Mouse (Mus musculus): ENCODE results near the gene Knstrn.

DNA sequence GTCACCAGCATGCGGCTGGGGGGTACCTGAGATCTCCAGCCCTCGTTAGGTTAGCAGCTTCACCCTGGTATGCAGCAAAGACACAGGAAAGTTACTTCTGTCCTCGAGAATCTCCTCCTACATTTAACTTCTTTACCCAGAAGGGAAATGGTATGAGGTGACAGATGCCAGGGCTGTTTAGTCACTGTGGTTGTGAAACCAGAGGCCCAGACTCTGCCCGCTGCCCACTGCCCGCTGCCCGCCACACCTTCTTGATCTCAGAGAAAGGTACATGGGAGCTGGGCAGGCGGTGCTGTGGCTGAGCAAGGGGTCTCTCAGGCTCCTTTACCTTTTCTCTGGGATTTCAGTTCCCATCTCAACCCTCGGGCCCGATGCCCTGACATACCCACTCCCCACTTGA is 62.6 kb downstream of the Knstrn start:
- no peak for TF ChIP-seq MAFK (IDR thresholded peaks at IDR 0.05; ENCODE audit: insufficient read depth, low read depth, low read length)
- no peak for TF ChIP-seq ZC3H11A (IDR thresholded peaks at IDR 0.05; ENCODE audit: borderline replicate concordance, low read depth, low read length)
- TF ChIP-seq ZNF384 (IDR thresholded peaks at IDR 0.05; ENCODE audit: low read depth, low read length), result no peak
- TF ChIP-seq HCFC1 (IDR thresholded peaks at IDR 0.05; ENCODE audit: borderline replicate concordance, insufficient read depth, low read length), result no peak

Data from ES-E14 (cell line).